Mouse (Mus musculus): Measurements from ENCODE around the gene Abr. TPM values are rescaled to one million over a fixed set of nuclear protein-coding genes. Genes with fewer than 3 reads are reported as not detected.

The Abr gene
- total RNA-seq, 2 experiments from 2014 or later = 8.2 to 12.7 TPM

GRCm38 (mm10) chr11:76469311-76469998 lies 152.7 kb downstream of the Abr start:
- intact Hi-C loops (cut with DNase I) = no loop called here
- no peak for DNase-seq

DNA sequence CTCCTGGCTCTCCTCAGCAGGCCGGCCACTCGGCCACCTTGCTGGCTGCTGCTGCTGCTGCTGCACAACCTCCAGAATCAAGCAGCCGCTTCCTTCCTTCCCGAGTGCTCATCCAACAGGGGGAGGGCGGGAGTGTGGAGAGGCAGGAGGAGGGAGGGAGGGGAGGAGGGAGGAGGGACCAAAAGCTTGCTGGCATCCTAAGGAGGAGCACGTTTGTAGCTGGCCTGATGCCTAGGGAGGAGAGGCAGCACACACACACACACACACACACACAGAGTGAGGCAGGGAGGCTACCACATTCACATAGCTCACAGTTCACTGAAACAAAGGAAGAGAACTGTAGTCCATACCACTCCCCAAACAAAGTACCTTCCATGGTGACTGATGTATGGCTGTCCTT lies 153.8 kb downstream of the Abr start:
- intact Hi-C loops (cut with DNase I) = no loop called here
- DNase-seq = no peak

DNA sequence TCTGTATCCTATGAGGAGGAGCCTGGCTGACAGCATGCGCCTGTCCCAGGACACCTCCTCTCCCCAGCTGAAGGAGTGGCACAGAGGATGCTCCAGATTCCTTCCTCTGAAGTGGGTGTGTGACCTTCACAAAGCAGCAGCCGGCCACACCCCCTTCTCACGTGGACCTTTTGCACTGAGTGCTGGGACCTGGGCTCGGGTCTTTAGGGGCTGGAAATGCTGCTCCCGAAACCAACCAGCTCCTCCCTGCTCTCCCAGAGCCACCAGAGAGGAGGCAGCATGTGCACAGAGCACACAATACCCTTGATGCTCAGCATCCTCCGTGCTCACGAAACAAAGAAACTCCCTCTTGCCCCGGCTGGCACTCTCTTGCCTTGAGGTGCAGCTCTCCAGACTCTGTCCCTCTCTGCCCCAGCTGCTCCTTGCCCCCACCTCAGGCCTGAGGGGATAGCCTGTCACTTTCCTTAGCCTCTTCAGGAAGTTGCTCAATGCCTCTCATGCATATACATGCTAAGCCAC lies 154.6 kb downstream of the Abr start:
- intact Hi-C loops (cut with DNase I) = no loop called here
- no peak for DNase-seq

DNA sequence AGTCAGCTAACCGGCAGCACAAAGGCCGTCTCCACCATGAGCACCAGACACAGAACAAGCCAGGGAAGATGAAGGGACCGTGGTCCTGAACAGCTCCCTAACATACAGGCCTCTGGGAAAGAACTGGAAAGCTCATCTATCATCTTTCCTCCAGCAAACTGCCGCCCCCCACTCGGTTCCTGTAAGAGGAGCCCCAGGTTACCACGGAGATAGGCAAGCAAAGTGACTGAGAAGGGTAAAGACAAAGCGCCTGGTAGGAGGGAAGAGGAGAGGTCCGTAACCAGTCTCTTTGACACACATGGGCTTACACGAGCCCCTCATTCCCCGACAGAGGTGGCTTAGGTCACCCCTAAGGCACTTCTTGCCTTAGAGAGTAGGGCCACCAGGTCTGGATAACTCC lies 155.0 kb downstream of the Abr start:
- intact Hi-C loops (cut with DNase I) = no loop called here
- DNase-seq = no peak

- no peak for DNase-seq
- intact Hi-C loops (cut with DNase I) = no loop called here
These were observed 156.2 kb downstream of the Abr start for GRCm38 (mm10) chr11:76465879-76466278.

DNA sequence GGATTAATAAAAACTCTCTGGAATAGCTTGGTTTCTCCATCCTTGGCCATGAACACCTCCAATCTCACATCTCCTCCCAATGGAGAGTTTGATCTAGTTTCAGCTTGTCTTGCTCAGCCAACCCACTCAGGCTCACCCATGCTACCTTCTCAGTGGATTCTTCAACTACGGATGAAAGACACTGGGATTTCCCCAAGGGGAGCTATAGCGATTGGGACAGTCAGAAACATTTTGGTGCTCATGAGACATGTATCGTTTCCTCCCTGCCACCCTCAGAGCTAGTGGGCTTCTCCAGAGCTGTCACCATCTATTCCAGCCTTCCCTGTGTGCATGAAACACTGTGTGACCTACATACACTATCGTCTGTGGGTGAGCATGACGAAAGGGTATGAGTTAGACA lies 160.4 kb downstream of the Abr start:
- intact Hi-C loops (cut with DNase I) = no loop called here
- no peak for DNase-seq

DNA sequence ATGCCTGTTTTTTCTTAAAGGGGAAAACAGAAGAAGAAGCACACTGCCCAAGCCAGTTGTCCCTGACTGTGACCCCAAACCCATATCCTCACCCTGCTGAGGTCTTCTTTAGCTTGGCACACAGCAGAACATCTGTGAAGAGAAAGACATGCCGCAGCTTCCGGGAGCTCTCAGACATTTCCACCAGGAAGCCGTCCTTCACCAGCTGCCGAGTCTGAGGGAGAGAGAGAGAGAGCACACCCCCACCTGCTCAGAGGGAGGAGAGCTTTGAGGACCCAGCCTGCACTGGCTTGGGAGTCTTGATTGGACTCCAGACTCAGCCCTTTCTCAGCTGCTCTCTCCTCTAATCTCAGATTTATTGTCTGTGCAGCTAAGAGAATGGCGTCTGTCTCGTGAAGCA lies 160.9 kb downstream of the Abr start:
- DNase-seq = no peak
- intact Hi-C loops (cut with DNase I) = no loop called here

GRCm38 (mm10) chr11:76459489-76459888 lies 162.6 kb downstream of the Abr start:
- no peak for DNase-seq

DNA sequence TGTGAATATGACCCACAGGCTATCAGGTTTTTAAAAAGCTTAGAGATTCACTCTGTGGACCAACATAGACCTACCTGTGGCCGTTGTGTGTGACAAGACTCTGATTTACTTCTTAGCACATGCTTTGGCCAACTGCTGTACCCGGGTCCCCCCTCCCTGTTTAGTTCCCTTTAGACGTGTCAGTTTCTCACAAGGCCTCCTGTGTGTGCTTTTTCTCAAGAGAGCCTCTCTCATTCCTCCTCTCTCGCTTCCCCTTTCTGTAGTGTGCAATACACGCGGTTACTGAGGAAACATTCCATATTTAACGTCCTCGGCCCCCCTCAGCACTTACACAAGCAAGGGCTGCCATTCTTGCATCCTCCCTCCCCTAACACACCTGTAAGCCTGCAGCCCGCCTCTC lies 163.4 kb downstream of the Abr start:
- no peak for DNase-seq

More at GRCm38 (mm10) chr11:76459489-76459888, 162.6 kb downstream of the Abr start:
- intact Hi-C loops (cut with DNase I) = loop anchor here (5.0 to 10.0 kb wide), 3 partner anchors 38 to 207 kb away; no protein-coding TSS in a partner anchor

DNA sequence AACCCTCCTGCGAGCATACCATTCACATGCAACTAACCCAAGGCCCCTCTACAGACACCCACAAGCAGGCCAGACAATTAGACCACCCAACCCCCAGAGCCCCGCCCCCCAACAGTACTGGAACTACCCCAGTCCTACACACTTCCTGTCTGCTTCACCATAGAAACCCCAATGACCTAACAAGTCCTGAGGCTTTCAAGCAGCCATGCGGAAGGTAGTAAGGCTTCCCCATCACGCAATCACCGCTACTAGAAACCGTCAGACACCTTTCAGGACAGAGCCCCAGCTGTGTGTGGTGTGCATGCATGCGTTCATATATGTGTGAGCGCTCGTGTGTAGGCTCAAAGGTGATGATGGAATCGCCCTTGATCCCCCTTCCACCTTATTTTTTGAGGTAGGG lies 165.2 kb downstream of the Abr start:
- intact Hi-C loops (cut with DNase I) = loop anchor here (5.0 to 10.0 kb wide), 3 partner anchors 40 to 205 kb away; no protein-coding TSS in a partner anchor
- no peak for DNase-seq

More for the DNA sequence above, 163.4 kb downstream of the Abr start:
- intact Hi-C loops (cut with DNase I) = loop anchor here (5.0 to 10.0 kb wide), 3 partner anchors 39 to 206 kb away; no protein-coding TSS in a partner anchor

DNA sequence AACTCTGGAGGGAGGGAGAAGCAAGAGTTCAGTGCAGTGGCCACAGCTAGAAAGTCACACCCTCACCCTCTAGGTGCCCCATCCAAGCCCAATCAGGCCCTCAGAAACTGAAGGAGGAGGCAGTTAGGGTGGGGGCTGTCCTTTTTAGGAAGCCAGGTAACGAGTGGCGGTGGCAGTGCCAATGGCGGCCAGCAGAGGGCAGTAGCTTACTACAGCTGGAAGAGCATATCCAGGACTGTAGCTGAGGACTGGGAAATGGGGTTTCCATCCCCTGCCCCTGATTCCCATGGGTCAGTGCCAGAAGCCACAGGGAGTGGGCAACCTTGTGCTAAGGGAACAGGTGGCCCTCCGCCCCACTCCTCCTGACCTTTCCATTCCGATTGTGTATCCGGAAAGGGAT lies 165.9 kb downstream of the Abr start:
- intact Hi-C loops (cut with DNase I) = loop anchor here (5.0 to 10.0 kb wide), 3 partner anchors 41 to 204 kb away; no protein-coding TSS in a partner anchor
- DNase-seq = peak; percentile 73 to 85

DNA sequence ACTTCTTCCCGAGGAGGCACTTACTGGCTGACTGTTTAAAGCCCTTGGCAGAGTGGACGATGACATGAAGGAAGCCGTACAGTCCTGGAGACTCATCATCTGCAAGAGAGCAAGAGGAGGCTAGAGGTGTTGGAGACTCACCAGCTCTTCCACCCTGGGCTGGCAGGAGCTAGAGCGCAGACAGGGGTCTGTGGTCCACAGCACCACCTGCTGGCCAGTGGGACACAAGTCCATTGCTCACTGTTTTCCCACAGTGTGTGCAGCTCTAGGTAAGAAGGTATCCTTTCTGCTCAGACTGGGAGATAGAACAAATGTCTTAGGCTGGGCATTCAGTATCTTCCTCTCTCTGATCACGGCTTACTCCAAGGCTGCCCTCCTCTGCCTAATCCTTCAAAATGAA lies 167.6 kb downstream of the Abr start:
- intact Hi-C loops (cut with DNase I) = loop anchor here (2.0 to 10.0 kb wide), 2 partner anchors 36 to 120 kb away; no protein-coding TSS in a partner anchor
- DNase-seq = peak; percentile 58 to 62

DNA sequence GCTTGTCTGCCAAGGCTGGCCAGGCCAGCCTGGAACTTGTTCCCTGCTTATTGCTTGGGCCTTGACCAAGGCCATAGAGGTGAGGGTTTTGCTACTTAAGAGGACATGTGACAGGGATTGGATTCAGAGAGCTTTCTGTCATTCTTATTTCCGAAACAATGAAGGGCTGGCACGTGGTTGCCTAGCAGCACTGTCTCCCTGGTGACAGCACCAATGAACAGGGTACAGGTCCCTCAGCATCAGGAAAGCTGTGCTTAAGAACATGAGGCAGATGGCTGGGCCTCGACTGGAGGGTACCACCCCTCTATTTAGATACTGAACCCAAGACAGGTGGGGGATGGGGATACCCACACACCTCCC lies 171.9 kb downstream of the Abr start:
- DNase-seq = no peak
- intact Hi-C loops (cut with DNase I) = loop anchor here (10.0 kb wide), 1 partner anchor 125 kb away; no protein-coding TSS in a partner anchor

DNA sequence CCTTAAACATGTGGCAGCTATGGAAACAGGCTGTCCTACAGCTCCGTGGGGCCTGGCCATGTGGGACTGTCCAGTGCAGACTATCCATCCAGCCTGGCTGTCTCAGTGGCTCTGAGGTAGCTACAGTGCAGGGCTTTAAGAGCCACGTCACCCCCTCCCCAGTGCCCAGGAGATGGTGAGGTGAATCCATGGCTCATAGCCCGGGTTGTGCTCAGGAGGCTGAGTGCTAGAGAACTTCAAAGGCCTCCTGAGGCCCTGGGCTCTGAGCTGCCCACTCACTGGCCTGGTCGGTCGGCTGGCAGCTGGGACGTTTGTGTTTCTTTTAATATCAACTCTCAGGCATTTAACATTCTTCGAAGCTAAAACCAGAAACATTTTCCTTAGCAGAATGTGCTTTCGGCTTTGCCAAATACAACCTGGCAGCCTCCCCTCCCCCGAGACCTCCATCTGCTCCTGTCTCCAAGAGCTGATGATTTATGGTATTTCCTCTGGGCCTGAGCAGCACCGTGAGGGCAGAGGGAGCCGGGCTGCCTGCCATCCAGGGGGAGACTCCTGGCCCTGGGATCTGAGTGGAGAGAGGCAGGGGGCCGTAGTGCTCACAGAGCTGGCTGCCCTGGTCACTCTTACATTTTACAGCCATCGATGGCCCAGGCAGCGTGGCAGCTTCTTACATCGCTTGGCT lies 172.5 kb downstream of the Abr start:
- intact Hi-C loops (cut with DNase I) = loop anchor here (10.0 kb wide), 1 partner anchor 125 kb away; no protein-coding TSS in a partner anchor
- DNase-seq = peak; percentile 61 to 62

DNA sequence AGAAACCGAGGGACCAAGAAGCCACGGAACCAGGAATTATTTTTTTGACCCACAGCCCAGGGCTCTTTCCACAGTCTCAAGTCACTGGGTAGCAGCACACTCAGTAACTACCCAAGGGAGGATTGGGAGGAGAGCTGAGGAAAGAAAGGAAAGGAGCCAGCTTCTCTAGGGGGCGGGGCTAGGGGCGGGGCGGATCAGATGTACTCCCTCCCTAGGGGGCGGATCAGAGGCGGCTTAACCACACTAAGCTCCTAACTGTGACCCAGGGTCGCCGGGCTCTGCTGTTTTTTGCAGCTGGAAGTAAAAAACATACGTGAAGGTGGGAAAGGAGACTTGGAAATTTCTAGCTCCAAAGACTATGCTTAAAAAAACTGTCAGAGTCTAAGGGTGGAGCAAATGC lies 175.9 kb downstream of the Abr start:
- DNase-seq = no peak
- intact Hi-C loops (cut with DNase I) = no loop called here

- intact Hi-C loops (cut with DNase I) = no loop called here
- no peak for DNase-seq
These were observed 176.7 kb downstream of the Abr start for GRCm38 (mm10) chr11:76445459-76445858.

GRCm38 (mm10) chr11:76439666-76440065 lies 182.4 kb downstream of the Abr start:
- intact Hi-C loops (cut with DNase I) = no loop called here
- DNase-seq = no peak

- intact Hi-C loops (cut with DNase I) = no loop called here
These were observed 185.2 kb downstream of the Abr start for GRCm38 (mm10) chr11:76436864-76437437.

DNA sequence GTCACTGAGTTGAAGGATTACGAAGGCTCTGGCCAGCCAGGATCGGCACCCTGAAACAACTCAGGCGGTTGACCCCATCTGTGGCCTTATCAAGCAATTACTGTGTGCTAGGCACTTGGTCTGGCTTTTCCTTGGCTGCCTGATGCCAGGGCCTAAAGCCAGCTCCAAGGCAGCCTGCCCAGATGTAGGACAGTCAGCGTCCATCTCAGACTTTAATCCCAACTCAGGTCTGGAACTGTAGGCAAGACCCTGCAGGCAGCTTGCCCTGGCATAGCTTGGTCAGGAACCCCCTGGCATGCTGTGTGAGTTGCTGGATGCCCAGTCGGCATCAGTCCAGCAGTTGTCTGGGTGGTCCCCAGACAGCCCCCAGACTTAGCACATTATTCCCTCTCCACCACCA lies 186.1 kb downstream of the Abr start:
- intact Hi-C loops (cut with DNase I) = no loop called here
- peak in 1 of 2 experiments; percentile 56 for DNase-seq

More at GRCm38 (mm10) chr11:76436864-76437437, 185.2 kb downstream of the Abr start:
- peak; percentile 51 to 58 for DNase-seq

GRCm38 (mm10) chr11:76429966-76430631 lies 192.0 kb downstream of the Abr start:
- DNase-seq = no peak
- intact Hi-C loops (cut with DNase I) = no loop called here

All from gastrocnemius, postnatal 36 days (tissue).